Mouse (Mus musculus) liver, embryonic 16.5 days (tissue): Measurements from ENCODE around the gene Cdc6. TPM values are rescaled to one million over a fixed set of nuclear protein-coding genes. Genes with fewer than 3 reads are reported as not detected.
A peak's percentile ranks its signal among the peaks of the same experiment; 100 is the strongest.

Source experiments
- ATAC-seq: fragments of 200-750 bp; cut with Nextera tagmentation; 2 replicates; pipeline ENCODE4 v1.8.0; 2017; ENCODE audit warnings: low read depth, mild to moderate bottlenecking, moderate number of reproducible peaks, moderate library complexity
- H3K27ac ChIP-seq: fragments of 300-500 bp; sonication (generic); 2 replicates; pipeline ENCODE4 v1.5.1; 2014; ENCODE audit warnings: mild to moderate bottlenecking, low read length
- H3K27me3 ChIP-seq: fragments of 300-500 bp; sonication (generic); 2 replicates; pipeline ENCODE4 v1.6.1; 2014; ENCODE audit warnings: low read depth, low read length, mixed read lengths; ENCODE audit not compliant: control insufficient read depth, insufficient read depth
- H3K36me3 ChIP-seq: fragments of 300-500 bp; sonication (generic); 2 replicates; pipeline ENCODE4 v1.6.1; 2014; ENCODE audit warnings: mild to moderate bottlenecking; ENCODE audit not compliant: control insufficient read depth, insufficient read depth
- H3K4me1 ChIP-seq: fragments of 300-500 bp; sonication (generic); 2 replicates; pipeline ENCODE4 v1.6.1; 2014; ENCODE audit warnings: low read depth, low read length, mixed read lengths; ENCODE audit not compliant: control insufficient read depth
- H3K4me2 ChIP-seq: fragments of 300-500 bp; sonication (generic); 2 replicates; pipeline ENCODE4 v1.6.1; 2014; ENCODE audit warnings: low read depth, low read length, mixed read lengths
- H3K4me3 ChIP-seq: fragments of 300-500 bp; sonication (generic); 2 replicates; pipeline ENCODE4 v1.5.1; 2014; ENCODE audit warnings: low read depth, mild to moderate bottlenecking, low read length
- H3K9ac ChIP-seq: fragments of 300-500 bp; sonication (generic); 2 replicates; pipeline ENCODE4 v1.6.1; 2014; ENCODE audit warnings: low read depth, low read length
- H3K9me3 ChIP-seq: fragments of 300-500 bp; sonication (generic); replicated peaks from 2 replicates; pipeline ENCODE4 v1.6.1; 2016; ENCODE audit warnings: low read length; ENCODE audit not compliant: control insufficient read depth
- WGBS: fragments of 180-500 bp; shearing (Covaris S2); extraction: QIAGEN DNeasy Blood & Tissue Kit; methylation state at CpG from one replicate; pipeline ENCODE4 v1.1.7; 2014; ENCODE audit not compliant: insufficient replicate concordance; 5-methylcytosine and 5-hydroxymethylcytosine counted together
- polyA plus RNA-seq: library from polyadenylated mRNA; unstranded; fragments of >200 nt; fragmentation: Nextera tagmentation; extraction: Ambion mirVana; gene quantifications from 2 replicates; pipeline ENCODE4 v1.2.1, GENCODE M21; 2015

Gene Cdc6
- polyA plus RNA-seq: 52.7 and 57.3 TPM in 2 replicates

GRCm38 (mm10) chr11:98907437-98908173 lies at the start of gene Cdc6:
TSS of gene Cdc6 (plus strand) at chr11:98907801.
- H3K4me3 ChIP-seq: peak within 1 kb of the TSS; percentile 77
- peak within 1 kb of the TSS; percentile 86 for H3K27ac ChIP-seq
- ATAC-seq: peak; percentile 92
- peaks cover 81% of the 10 kb centered on the region for H3K4me1 ChIP-seq
- WGBS: under 1% methylated on average over 49 of the region's 49 CpGs
- no peaks in the 10 kb centered on the region for H3K27me3 ChIP-seq
- H3K36me3 ChIP-seq: peaks cover 20% of the 10 kb centered on the region
- peak within 1 kb of the TSS; percentile 81 for H3K4me2 ChIP-seq
- peak within 1 kb of the TSS; percentile 83 for H3K9ac ChIP-seq
- H3K9me3 ChIP-seq: no peaks in the 10 kb centered on the region

- no peaks in the 10 kb centered on the region for H3K9me3 ChIP-seq
- H3K36me3 ChIP-seq: no peaks in the 10 kb centered on the region
- H3K4me3 ChIP-seq: no peak overlapping the region
- peaks cover 9% of the 10 kb centered on the region for H3K4me1 ChIP-seq
- 0 out of 2 replicates have a peak overlapping the region, but pooled peaks have one; percentile 24 for H3K4me2 ChIP-seq
- H3K27me3 ChIP-seq: no peaks in the 10 kb centered on the region
- no peak overlapping the region for H3K9ac ChIP-seq
- peak; percentile 53 for ATAC-seq
- no peak overlapping the region for H3K27ac ChIP-seq
- 28% methylated on average over 14 of the region's 14 CpGs for WGBS
These were observed 48.6 kb upstream of the Cdc6 start for GRCm38 (mm10) chr11:98858759-98859731.

GRCm38 (mm10) chr11:98863028-98863750 lies 44.4 kb upstream of the Cdc6 start, which contains the start of gene Wipf2:
TSS of gene Wipf2 (plus strand) at chr11:98863638.
- ATAC-seq: peak; percentile 90
- H3K9me3 ChIP-seq: no peaks in the 10 kb centered on the region
- peak within 1 kb of the TSS; percentile 84 for H3K4me3 ChIP-seq
- peak within 1 kb of the TSS; percentile 93 for H3K4me2 ChIP-seq
- peaks cover 15% of the 10 kb centered on the region for H3K4me1 ChIP-seq
- peak within 1 kb of the TSS; percentile 76 for H3K27ac ChIP-seq
- H3K9ac ChIP-seq: peak within 1 kb of the TSS; percentile 89
- H3K27me3 ChIP-seq: no peaks in the 10 kb centered on the region
- H3K36me3 ChIP-seq: peaks cover 13% of the 10 kb centered on the region; the same call in 1 of the 2 replicates
- 7% methylated on average over 40 of the region's 41 CpGs for WGBS

GRCm38 (mm10) chr11:98863751-98864429 lies 43.7 kb upstream of the Cdc6 start:
- peak overlapping the region; percentile 93 for H3K4me2 ChIP-seq
- peak; percentile 51 for ATAC-seq
- H3K9ac ChIP-seq: peak overlapping the region; percentile 89
- no peaks in the 10 kb centered on the region for H3K9me3 ChIP-seq
- H3K4me1 ChIP-seq: peaks cover 14% of the 10 kb centered on the region
- no peaks in the 10 kb centered on the region for H3K27me3 ChIP-seq
- peak overlapping the region; percentile 84 for H3K4me3 ChIP-seq
- under 1% methylated on average over 38 of the region's 39 CpGs for WGBS
- peaks cover 14% of the 10 kb centered on the region; the same call in 1 of the 2 replicates for H3K36me3 ChIP-seq
- H3K27ac ChIP-seq: peak overlapping the region; percentile 76

GRCm38 (mm10) chr11:98867293-98867692 lies 40.3 kb upstream of the Cdc6 start:
- no peak for ATAC-seq
- Histone ChIP-seq H3K4me2 (no peak overlapping the region), H3K4me3 (no peak overlapping the region), H3K27me3 (no peaks in the 10 kb centered on the region), H3K9ac (no peak overlapping the region), H3K9me3 (no peaks in the 10 kb centered on the region), H3K4me1 (peaks cover 12% of the 10 kb centered on the region), H3K36me3 (peaks cover 14% of the 10 kb centered on the region; the same call in 1 of the 2 replicates), H3K27ac (no peak overlapping the region)
- WGBS: 86% methylated on average over 12 of the region's 12 CpGs

GRCm38 (mm10) chr11:98869906-98870305 lies 37.7 kb upstream of the Cdc6 start:
- Histone ChIP-seq H3K9ac (no peak overlapping the region), H3K27ac (no peak overlapping the region), H3K4me2 (no peak overlapping the region), H3K36me3 (peaks cover 14% of the 10 kb centered on the region; the same call in 1 of the 2 replicates), H3K27me3 (no peaks in the 10 kb centered on the region), H3K4me3 (no peak overlapping the region), H3K9me3 (no peaks in the 10 kb centered on the region), H3K4me1 (peaks cover 8% of the 10 kb centered on the region)
- whole genome bisulfite sequencing: 78% methylated on average over 8 of the region's 8 CpGs
- no peak for ATAC-seq

GRCm38 (mm10) chr11:98870791-98871190 lies 36.8 kb upstream of the Cdc6 start:
- no peak overlapping the region for H3K9ac ChIP-seq
- H3K4me1 ChIP-seq: peaks cover 8% of the 10 kb centered on the region
- H3K27ac ChIP-seq: no peak overlapping the region
- H3K9me3 ChIP-seq: no peaks in the 10 kb centered on the region
- H3K27me3 ChIP-seq: no peaks in the 10 kb centered on the region
- no peak for ATAC-seq
- WGBS: 68% methylated on average over 5 of the region's 5 CpGs
- peaks cover 14% of the 10 kb centered on the region; the same call in 1 of the 2 replicates for H3K36me3 ChIP-seq
- no peak overlapping the region for H3K4me2 ChIP-seq
- no peak overlapping the region for H3K4me3 ChIP-seq

- no peaks in the 10 kb centered on the region for H3K9me3 ChIP-seq
- no peak overlapping the region for H3K4me3 ChIP-seq
- peaks cover 8% of the 10 kb centered on the region for H3K4me1 ChIP-seq
- no peak for ATAC-seq
- H3K27me3 ChIP-seq: no peaks in the 10 kb centered on the region
- H3K36me3 ChIP-seq: peaks cover 14% of the 10 kb centered on the region; the same call in 1 of the 2 replicates
- H3K9ac ChIP-seq: no peak overlapping the region
- no peak overlapping the region for H3K4me2 ChIP-seq
- WGBS: 70% methylated on average over 4 of the region's 4 CpGs
- H3K27ac ChIP-seq: no peak overlapping the region
These were observed 36.2 kb upstream of the Cdc6 start for GRCm38 (mm10) chr11:98871416-98871815.
